Mouse (Mus musculus) spleen, adult 2 months (tissue): ENCODE measurements around the gene Car10.

Experiments
- CTCF ChIP-seq: fragments of 200-500 bp; IDR thresholded peaks from 2 replicates; pipeline ENCODE4 v1.5.1; 2011; ENCODE audit warnings: mild to moderate bottlenecking, inconsistent platforms; ENCODE audit not compliant: insufficient read depth, insufficient read length, insufficient replicate concordance; ENCODE audit errors: extremely low read depth
- POLR2A ChIP-seq: fragments of 200-500 bp; IDR thresholded peaks from 2 replicates; pipeline ENCODE4 v1.6.1; 2011; ENCODE audit warnings: low read depth, low read length, inconsistent platforms

DNA sequence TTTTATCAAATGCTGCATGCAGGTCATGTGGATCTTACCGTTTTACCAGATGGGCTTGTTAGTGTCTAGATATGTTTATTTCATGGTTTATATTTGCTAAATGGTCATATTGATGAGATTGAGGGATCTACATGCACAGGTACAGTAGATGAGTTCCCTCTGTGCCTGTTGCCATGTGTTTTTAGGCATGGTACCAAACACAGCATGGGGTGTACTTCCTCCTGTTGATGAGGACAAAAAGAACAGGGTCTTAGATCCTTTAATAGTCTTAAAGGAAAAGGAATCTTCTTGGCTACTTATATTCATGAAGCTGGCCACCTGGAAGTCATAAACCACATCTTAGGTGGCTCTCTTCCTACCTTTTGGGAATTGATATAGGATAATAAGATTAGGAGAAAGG is 43.9 kb downstream of the Car10 start:
- TF ChIP-seq POLR2A (no peak), CTCF (no peak)
